Mouse (Mus musculus) liver, embryonic 13.5 days (tissue): ENCODE data around the gene Hmga1. TPM values are rescaled to one million over a fixed set of nuclear protein-coding genes. Genes with fewer than 3 reads are reported as not detected.

ENCODE experiments used
- polyA plus RNA-seq: library from polyadenylated mRNA; unstranded; fragments of >200 nt; fragmentation: Nextera tagmentation; extraction: Ambion mirVana; gene quantifications from 2 replicates; pipeline ENCODE4 v1.2.1, GENCODE M21; 2015

Gene Hmga1
- polyA plus RNA-seq, 1 experiment from 2014 or later = 226 TPM

Other genes starting within 250 kb of the Hmga1 start
- not detected in 2 replicates for gene Grm4, start 35.1 kb upstream of the Hmga1 start, polyA plus RNA-seq
- gene AI413582, start 9.3 kb downstream of the Hmga1 start, polyA plus RNA-seq = 13.1 and 13.7 TPM in 2 replicates
- 31.3 and 33.9 TPM in 2 replicates for gene Nudt3, start 67.0 kb downstream of the Hmga1 start, polyA plus RNA-seq
- gene RPS10-NUDT3, start 78.7 kb downstream of the Hmga1 start, polyA plus RNA-seq = not detected in 2 replicates
- gene Rps10, start 80.2 kb downstream of the Hmga1 start, polyA plus RNA-seq = 778 and 786 TPM in 2 replicates
- 0.20 and 0.32 TPM in 2 replicates for gene Pacsin1, start 99.0 kb downstream of the Hmga1 start, polyA plus RNA-seq
- gene Spdef, start 172.5 kb downstream of the Hmga1 start, polyA plus RNA-seq = not detected in 2 replicates